Mouse (Mus musculus) large intestine, adult 2 months (tissue): ENCODE results near the gene Esyt2. TPM values are rescaled to one million over a fixed set of nuclear protein-coding genes. Genes with fewer than 3 reads are reported as not detected.
A peak's percentile ranks its signal among the peaks of the same experiment; 100 is the strongest.
"Not testable (repeated sequence)": the region's sequence is repeated elsewhere in the genome, so short reads cannot be mapped to it uniquely, and the experiment has no call there.

Experiments used
- DNase-seq: peaks from one replicate; pipeline ENCODE4 v3.0.0-alpha.2; 2012; ENCODE audit warnings: low read depth, low spot score
- WGBS: fragments of 180-500 bp; shearing (Covaris S2); methylation state at CpG from one replicate; pipeline ENCODE4 v1.1.7; 2018; 5-methylcytosine and 5-hydroxymethylcytosine counted together
- polyA plus RNA-seq: library from polyadenylated mRNA; depleted of rRNA; stranded (reverse); fragments of >200 nt; gene quantifications from 2 replicates; pipeline ENCODE4 v1.2.3, GENCODE M21; 2012; rRNA removed

Esyt2 gene
- polyA plus RNA-seq = 10.5 and 15.0 TPM in 2 replicates

DNA sequence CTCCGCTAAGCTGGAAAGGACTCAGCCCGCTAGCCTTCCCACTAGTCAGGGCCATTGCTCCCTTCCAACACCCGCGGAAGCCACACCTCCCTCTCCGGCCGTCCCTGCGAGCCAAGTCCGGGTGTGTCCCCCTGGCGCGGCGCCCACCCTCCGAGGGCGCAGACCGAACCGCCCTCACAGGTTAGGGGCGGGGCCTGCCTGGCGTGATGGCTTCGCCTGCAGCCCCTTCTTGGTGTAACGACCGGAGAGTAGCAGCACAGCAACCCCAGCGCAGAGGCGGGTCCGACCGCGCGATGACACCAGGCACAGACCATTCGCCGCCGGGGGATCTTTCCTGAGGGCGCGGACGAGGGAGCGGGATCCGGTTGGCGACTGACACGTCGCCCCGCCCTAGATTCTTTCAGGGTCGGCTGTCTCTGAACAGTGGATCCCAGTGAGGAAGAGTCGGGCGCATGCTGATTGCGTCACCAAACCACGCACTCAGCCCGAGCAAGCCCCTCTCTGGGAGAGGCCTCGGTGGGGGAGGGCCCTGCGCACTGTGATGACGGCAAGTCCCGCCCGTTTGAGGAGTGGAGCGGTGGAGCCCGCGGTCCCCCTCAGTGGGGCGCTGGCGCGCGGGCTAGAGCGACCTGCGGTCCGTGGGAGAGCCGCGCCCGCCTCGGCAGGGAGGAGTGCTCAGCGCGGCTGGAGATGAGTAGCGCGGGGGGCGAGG lies at the start of gene Esyt2:
TSS of gene Esyt2 (plus strand) at position 544 of the 712 bp plus-strand sequence.
- peak; percentile 95 for DNase-seq
- WGBS = under 1% methylated on average over 68 of the region's 68 CpGs

DNA sequence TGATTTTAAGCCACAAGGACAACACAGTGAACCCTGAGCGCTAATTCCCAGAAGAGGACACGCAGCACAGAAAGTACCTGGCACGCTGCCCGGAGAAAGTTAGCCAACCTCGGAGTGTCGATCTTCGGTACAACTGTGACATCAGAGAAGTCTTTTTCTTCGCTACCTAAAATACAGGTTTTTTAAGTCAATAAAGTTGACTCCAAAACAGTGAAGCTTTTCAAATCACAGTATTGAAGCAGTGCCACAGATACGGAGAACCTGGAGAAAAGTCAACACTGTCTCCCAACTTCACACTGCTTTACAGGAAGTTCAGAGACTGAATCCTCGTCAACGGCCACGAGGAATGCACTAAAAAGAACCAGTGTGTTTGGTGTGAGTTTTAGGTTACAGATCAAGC lies 49.4 kb upstream of the Esyt2 start:
- WGBS = 14% methylated on average over 12 of the region's 12 CpGs

DNA sequence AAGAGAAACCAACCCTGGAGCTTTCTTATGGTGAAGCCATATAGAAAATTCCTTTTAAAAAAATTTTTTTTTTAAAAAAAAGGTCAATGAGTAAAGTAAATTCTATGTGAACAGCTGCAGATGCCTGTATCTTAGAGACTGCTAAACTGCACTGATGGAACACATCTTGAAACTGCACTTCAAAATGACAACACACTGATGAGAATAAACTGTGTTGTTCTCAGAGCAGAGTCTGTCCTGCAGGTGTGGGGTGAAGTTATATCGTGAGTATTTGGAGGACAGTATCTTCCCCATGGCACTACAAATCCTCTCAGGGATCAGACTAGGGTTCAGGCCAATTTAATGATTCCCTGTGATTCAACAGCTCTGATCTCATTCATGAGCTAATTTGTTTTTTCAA lies 48.9 kb upstream of the Esyt2 start:
- DNase-seq = no peak
- WGBS = 46% methylated on average over 1 of the region's 1 CpGs

More for the DNA sequence above, 49.4 kb upstream of the Esyt2 start:
- DNase-seq = peak; percentile 80

DNA sequence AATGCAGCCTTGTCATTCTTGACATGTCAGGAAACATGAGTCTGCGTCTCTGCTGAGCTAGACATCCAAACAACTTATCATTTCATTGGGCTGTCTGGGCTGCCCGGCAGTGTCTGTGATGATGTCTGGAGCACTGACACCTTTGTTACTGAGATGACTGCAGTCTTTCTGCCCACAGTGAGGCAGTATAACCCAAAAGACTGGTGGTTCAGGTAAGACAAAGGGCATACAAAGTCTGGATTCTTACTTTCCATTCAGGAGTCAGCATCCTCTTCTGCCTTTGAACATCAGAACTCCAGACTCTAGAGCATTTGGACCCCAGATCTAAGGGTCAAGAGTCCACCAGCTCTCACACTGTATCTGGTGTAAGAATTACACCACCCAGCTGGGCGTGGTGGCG lies 45.6 kb upstream of the Esyt2 start:
- no peak for DNase-seq
- WGBS = 79% methylated on average over 4 of the region's 4 CpGs

DNA sequence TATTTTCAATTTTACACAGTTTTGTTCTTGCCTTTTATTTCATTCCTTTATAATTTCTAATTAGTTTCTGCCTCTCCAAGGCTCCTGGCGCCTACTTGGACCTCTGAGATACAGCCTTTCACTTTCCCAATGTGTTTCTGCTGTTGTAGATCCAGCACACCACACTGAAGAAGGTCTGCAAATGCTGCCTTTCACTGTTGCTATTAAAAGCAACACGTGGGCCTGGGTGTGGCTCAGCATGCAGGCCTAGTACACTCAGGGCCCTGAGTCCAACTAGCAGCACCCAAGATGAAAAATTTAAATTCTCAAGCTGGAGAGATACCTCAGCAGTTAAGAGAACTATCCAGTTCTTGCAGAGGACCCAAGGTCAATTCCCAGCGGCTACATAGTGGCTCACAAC lies 44.3 kb upstream of the Esyt2 start:
- DNase-seq = no peak
- WGBS = 60% methylated on average over 3 of the region's 3 CpGs

DNA sequence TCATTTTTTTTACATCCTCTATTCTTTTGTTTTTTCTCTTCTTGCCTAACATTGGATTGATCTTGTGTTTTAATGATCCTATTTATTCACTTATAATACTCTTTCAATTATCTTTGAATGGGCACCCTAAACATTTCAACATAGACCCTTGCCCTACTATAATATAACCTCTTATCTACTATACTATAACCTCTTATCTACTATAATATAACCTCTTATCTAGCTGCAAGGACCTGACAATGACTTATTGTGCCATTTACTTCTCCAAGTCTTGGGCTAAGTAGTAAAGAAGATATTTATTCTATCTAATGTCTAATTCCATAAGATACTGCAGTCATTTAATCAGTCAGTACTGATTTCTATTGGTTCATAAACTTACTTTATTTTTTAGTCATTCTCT lies 42.6 kb upstream of the Esyt2 start:
- DNase-seq = no peak

DNA sequence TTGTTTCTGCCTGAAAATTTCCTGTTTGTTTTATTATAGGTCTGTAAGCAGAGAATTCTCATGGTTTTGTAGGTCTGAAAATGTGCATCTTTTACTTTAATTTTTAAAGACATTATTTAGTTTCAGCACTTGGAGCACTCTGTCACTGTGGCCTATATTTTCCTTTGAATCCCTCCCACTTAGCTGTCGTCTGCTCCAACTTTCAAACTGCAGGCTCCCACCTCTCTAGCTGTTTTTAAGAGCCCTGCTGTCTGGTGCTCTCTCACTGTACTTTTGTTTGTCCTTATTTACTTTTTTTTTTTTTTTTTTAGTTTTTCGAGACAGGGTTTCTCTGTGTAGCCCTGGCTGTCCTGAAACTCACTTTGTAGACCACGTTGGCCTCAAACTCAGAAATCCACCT lies 42.2 kb upstream of the Esyt2 start:
- no peak for DNase-seq
- 62% methylated on average over 3 of the region's 3 CpGs for WGBS

DNA sequence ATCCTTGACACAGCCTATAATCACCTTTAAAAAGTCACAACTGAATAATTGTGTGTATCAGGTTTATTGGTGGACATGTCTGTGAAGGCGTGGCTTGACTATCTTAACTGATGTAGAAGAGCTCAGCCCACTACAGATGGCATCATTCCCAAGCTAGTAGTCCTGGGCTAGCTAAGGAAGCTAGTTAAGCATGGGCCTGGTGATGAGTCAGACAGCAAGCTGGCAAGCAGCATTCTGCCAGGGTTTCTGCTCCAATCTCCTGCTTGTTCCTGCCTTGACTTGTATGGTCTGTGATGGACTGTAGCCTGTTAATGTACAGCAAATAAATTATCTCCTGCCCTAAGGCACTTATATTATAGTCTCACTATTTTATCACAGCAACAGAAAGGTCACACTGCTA lies 36.4 kb upstream of the Esyt2 start:
- WGBS = 76% methylated on average over 1 of the region's 1 CpGs
- no peak for DNase-seq

DNA sequence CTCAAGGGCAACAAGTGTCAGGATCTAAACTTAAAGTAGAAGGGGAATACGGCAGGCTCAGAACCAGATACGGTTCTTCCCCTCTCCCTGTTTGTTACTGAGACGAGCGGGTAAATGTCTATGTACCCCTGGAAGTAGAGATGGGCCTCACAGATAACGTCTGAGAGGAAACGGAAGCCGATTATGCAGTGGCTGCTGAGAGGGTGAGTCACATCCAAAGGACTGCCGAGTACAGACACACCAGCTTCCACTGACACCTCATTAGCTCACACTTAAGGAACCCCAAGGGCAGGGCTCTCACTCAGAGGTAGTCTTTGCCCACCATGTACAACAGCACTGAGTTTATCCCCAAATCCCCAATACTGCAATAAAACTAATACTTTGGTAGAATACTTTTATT lies 26.3 kb upstream of the Esyt2 start:
- WGBS = 67% methylated on average over 8 of the region's 8 CpGs
- DNase-seq = no peak

DNA sequence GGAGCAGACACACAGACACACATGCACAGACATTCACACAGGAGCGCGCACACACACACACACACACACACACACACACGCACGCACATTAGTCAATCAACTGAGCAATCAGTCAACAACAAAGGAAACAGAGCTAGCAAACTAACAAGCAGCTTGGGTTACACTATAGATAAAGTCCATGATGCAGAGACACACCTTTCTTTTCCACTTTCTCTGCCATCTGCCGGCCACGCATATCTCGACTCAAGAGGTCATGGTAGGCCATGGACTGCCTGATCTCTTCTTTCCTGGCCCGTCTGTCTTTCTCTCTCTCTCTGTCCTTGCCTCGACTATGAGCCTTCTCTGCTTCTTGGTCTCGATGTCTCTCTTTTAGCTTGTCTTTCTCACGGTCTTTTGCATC lies 25.4 kb upstream of the Esyt2 start:
- DNase-seq = no peak
- WGBS = 87% methylated on average over 11 of the region's 11 CpGs

DNA sequence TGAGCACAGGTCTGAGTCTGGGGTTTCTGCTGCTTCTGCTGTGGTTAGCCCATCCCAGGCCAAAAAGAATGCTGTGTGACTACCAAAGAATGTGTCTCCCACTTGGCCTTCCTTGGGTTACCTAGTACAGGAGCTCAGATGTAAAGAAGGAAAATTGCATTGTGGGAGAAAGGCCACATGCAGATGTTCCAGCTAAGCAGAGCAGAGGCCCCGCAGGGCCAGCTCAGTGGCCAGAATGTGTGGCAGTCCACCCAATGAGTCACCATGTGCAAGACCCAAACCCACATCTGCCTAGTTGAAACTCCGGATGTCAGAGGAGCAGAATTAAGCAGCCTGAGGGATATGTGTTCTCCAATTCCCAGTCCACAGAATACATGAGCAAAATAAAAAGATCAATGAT lies 22.7 kb upstream of the Esyt2 start:
- 77% methylated on average over 2 of the region's 2 CpGs for WGBS
- no peak for DNase-seq

DNA sequence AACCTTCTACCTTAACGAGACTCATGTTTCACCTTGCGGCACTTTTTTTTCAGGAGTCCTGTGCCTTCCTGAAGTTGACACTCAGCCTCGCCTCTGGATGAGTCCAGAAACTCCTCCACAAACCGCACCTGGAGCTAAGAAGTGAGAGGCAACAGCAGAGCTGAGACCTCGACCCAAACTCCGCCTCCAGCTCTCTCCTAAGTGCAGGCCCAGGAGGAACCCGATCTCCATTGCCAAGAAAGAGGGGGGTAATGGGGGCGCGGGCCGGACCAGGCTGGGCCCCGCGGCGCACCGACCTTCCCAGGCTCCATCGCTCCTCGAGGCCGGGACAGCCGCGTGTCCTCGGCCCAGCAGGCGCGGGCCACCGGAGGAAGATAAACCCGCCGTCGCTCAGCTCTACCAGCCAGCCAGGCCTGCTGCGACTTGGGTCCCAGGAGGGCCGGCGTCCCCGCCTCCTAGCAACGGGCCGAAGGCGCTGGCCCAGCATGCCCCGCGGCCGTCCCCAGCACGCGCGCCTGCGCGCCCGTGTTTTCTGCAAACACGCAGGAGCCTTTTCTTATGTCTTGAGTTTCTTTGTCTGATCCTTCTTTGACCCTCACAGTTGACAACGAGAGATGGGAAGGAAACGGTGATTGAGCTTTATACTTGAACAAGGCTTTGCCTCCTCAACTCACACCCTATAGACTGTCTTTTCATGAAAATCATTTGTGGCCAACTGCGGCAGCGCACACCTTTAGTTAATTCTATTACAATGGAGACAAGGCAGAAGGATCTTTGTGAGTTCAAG lies 18.2 kb upstream of the Esyt2 start, which contains the start of gene Wdr60:
TSS of gene Wdr60 (minus strand) at position 468 of the 787 bp plus-strand sequence.
- no peak for DNase-seq
- 3% methylated on average over 47 of the region's 47 CpGs for WGBS

DNA sequence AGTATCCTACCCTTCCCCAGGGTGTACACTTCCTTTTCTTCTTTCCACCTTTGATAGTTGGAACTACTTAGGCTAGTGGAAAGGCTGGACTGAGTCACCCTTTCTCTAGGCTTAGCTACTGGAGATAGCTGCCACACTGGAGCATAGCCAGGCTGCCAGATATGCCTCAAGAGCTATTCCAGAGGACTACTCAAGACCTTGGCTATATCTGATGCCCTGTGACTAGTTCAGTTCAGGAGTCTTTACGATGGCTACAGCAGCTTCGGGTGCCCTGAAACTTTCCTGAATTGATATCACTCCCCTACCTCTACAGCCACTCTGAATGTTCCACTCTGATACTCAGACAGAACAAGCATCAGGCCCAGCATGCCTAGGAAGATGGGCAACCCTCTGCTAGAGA lies 16.2 kb upstream of the Esyt2 start:
- no peak for DNase-seq
- WGBS = 83% methylated on average over 2 of the region's 2 CpGs

DNA sequence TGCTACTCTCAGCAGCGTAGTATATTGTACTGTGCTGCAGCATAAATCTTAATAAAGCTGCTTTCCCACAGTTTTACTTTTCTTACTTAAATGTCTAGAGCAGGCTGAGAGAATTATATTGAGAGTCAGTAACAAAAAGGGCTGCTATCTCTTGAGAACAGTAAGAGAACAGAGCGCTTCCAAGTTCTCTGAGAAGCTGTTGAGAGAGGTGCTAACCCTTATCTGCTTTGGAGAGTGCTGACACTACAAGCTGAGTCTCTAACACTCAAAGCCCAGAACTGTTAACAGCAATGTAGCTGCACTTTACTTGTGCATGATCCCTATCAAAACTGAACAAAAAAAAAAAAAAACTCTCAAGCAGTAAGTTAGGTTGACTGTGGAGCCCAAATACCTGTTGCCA lies 15.7 kb upstream of the Esyt2 start:
- WGBS = 88% methylated on average over 2 of the region's 2 CpGs
- no peak for DNase-seq

DNA sequence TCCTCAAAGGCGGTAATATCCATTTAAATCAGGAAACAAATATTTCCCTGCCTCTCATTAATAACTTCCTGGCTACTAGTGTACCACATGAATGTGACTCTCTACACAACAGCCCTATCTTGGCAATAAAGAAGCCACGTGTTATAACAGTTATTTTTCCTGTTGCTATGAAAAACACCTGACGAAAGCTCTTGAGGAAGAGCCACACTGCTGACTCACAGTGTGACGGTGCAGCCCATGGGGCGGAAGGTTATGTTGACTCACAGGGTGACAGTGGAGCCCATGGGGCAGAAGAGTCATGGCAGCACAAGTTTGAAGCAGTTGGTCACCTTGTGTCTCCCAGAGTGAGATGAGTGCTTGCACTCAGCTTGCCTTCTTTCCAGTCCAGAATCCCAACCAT lies 11.5 kb upstream of the Esyt2 start:
- peak; percentile 78 for DNase-seq
- 16% methylated on average over 5 of the region's 5 CpGs for WGBS

DNA sequence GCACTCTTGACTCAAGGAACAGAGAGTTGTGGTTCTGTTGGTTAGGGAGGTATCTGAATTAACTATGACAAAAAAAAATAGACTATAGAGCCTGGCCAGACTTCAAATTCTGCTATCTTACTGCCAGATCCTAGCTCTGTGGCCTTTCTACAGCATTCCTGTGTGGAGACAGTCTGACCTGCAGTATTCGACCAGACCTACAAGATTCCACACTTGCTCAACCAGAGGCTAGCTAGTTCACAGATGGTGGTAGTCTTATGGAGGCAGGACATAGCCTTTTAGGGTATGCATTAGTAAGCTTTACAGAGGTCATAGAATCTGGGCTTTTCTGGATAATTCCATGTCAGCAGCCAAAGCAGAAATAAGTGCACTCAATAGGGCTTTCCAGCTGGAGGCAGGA lies 10.5 kb upstream of the Esyt2 start:
- WGBS = 72% methylated on average over 1 of the region's 1 CpGs

DNA sequence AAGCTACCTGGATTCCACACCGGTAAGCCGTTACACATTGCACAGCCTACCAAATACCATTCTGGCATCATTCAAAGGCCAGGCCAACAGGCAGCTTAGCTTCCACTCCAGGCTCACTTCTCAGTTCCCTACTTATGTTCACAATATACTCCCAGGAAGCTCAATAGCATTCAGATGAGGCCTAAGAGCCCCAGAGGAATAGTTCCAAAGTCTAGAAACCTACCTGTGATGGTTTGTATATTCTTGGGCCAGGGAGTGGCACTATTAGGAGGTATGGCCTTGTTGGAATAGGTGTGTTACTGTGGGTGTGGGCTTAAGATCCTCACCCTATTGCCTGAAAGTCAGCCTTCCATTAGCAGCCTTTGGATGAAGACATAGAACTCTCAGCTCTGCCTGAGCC lies 9.9 kb upstream of the Esyt2 start:
- WGBS = 82% methylated on average over 2 of the region's 2 CpGs
- no peak for DNase-seq

More for the DNA sequence above, 10.5 kb upstream of the Esyt2 start:
- no peak for DNase-seq

DNA sequence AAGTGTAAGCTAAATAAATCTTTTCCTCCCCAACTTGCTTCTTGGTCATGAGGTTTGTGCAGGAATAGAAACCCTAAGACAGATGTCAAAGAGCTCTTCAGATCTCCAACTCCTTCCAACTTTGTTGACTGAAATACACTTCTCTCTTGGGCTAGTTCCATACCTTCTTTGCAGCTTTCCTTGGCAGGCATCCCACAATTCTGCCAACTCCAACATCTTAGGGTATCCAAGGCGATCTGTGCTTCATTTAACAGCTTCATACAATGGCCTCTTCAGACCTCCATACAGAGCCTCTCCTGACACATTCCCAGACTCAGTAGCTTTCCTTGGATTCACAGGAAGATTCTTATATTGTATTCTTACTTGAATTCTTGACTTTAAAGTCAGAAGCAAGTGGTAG lies 7.3 kb upstream of the Esyt2 start:
- no peak for DNase-seq
- 62% methylated on average over 1 of the region's 1 CpGs for WGBS

DNA sequence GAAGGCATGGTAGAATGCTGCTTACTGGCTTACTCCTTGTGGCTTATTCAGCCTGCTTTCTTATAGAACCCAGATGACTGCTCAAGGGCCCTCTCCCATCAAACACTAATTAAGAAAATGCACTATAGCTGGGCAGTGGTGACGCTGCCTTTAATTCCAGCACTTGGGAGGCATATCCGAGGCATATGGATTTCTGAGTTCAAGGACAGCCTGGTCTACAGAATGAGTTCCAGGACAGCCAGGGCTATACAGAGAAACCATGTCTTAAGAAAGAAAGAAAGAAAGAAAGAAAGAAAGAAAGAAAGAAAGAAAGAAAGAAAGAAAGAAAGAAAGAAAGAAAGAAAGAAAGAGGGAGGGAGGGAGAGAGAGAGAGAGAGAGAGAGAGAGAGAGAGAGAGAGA lies 5.9 kb upstream of the Esyt2 start, which contains the start of gene Gm11027:
TSS of gene Gm11027 (plus strand) at position 301 of the 400 bp plus-strand sequence.
- DNase-seq = not testable (repeated sequence)
- 92% methylated on average over 2 of the region's 2 CpGs for WGBS

DNA sequence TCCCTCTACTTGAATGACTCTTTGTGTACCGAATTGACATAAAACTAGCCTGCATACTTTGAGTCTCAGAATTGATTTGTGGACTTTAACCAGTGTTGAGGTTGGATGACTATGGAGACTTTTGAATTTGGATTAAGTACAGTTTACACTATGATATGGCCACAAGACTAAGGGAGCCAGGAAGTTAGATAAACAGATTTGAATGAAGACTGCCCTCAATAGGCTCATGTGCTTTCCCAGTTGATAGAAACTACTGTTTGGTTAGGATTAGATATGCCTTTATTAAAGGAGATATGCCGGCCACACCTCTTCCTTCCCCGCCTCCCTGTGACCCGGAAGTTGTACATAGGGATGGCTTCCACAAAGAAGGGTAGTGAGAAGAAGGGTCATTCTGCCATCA lies 5.4 kb upstream of the Esyt2 start:
- 72% methylated on average over 4 of the region's 4 CpGs for WGBS
- no peak for DNase-seq

DNA sequence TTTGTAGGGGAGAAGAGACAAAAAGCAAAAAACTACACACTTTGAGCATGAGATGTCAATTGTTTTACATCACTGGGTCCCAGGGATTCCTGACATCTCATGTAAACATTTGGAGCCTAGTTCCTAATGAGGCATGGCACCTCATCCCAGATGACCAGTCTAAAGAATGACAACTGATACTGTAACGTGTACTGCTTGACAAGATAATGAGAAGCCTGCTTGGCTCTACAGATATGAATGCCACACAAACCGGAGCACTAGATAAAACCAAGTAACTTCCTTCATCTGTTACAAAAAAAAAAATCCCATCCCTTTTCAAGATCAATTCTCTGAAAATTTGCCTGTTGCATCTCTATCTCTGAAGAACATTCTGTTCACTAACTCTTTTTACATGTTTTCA lies 4.0 kb upstream of the Esyt2 start:
- no peak for DNase-seq
- 90% methylated on average over 2 of the region's 2 CpGs for WGBS
